Mouse (Mus musculus) neural tube, embryonic 13.5 days (tissue): ENCODE measurements around the gene Gorasp2. TPM values are rescaled to one million over a fixed set of nuclear protein-coding genes. Genes with fewer than 3 reads are reported as not detected.

Experiments
- ATAC-seq: fragments of 200-750 bp; cut with Nextera tagmentation; 2 replicates; pipeline ENCODE4 v1.8.0; 2017; ENCODE audit warnings: low read depth, mild to moderate bottlenecking, moderate TSS enrichment, moderate library complexity
- H3K27ac ChIP-seq: fragments of 300-500 bp; sonication (generic); replicated peaks from 2 replicates; pipeline ENCODE4 v1.5.1; 2015; ENCODE audit warnings: moderate library complexity, mild to moderate bottlenecking, inconsistent platforms
- H3K27me3 ChIP-seq: fragments of 300-500 bp; sonication (generic); 2 replicates; pipeline ENCODE4 v1.6.1; 2015; ENCODE audit warnings: mild to moderate bottlenecking, inconsistent platforms
- H3K36me3 ChIP-seq: fragments of 300-500 bp; sonication (generic); 2 replicates; pipeline ENCODE4 v1.6.1; 2015; ENCODE audit warnings: mild to moderate bottlenecking, inconsistent platforms
- H3K4me1 ChIP-seq: fragments of 300-500 bp; sonication (generic); replicated peaks from 2 replicates; pipeline ENCODE4 v1.6.1; 2015; ENCODE audit warnings: inconsistent platforms
- H3K4me2 ChIP-seq: fragments of 300-500 bp; sonication (generic); 2 replicates; pipeline ENCODE4 v1.6.1; 2015; ENCODE audit warnings: inconsistent platforms, mild to moderate bottlenecking, moderate library complexity
- H3K4me3 ChIP-seq: fragments of 300-500 bp; sonication (generic); 2 replicates; pipeline ENCODE4 v1.5.1; 2015; ENCODE audit warnings: mild to moderate bottlenecking, inconsistent platforms
- H3K9ac ChIP-seq: fragments of 300-500 bp; sonication (generic); 2 replicates; pipeline ENCODE4 v1.6.1; 2015; ENCODE audit warnings: moderate library complexity, mild to moderate bottlenecking, inconsistent platforms
- H3K9me3 ChIP-seq: fragments of 300-500 bp; sonication (generic); 2 replicates; pipeline ENCODE4 v1.6.1; 2016; ENCODE audit warnings: inconsistent platforms
- WGBS: fragments of 180-500 bp; shearing (Covaris S2); methylation state at CpG from one replicate; pipeline ENCODE4 v1.1.7; 2015; 5-methylcytosine and 5-hydroxymethylcytosine counted together
- polyA plus RNA-seq: library from polyadenylated mRNA; unstranded; fragments of >200 nt; fragmentation: Nextera tagmentation; extraction: Ambion mirVana; gene quantifications from 2 replicates; pipeline ENCODE4 v1.2.1, GENCODE M21; 2015

Gorasp2 gene
- polyA plus RNA-seq, 1 experiment from 2014 or later: 120 TPM

GRCm38 (mm10) chr2:70632412-70632811 is 29.0 kb upstream of the Gorasp2 start:
- Histone ChIP-seq H3K4me3 (no peak overlapping the region), H3K9me3 (peaks cover 8% of the 10 kb centered on the region; the same call in 1 of the 2 replicates), H3K36me3 (no peaks in the 10 kb centered on the region), H3K4me2 (no peak overlapping the region), H3K9ac (no peak overlapping the region), H3K27me3 (no peaks in the 10 kb centered on the region), H3K4me1 (peaks cover 19% of the 10 kb centered on the region), H3K27ac (no peak overlapping the region)
- no peak for ATAC-seq
- WGBS: 85% methylated on average over 1 of the region's 1 CpGs

DNA sequence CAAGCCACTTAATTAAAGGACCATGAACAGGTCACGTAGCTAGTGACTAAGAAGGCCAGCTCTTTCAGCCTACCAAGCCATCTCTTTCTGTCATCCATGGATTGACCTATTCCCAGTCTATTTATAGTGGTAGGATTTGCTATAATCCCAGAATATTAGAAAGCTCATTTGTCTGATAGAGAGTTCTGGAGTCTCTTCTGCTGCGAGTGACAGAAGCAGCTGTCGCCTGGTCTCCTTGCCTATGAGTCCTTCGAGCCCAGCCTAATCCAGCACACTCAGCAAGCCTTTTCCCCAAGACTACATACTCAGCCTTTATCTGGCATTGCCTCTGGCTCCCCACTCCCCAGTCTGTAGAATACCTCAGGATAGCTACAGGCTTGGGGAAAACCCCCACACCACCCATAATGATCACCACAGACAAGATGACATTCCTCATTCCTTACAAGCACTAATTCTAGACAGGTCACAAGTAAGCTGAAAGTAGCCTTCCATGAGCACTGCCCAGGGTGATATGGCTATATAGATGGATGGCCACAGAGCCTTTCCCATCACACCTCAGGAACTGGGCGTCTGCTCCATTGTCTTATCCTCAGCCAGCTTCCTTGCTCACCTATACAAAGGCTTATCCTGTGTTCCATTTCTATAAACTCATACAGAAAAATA is 27.2 kb upstream of the Gorasp2 start:
- H3K4me1 ChIP-seq: peaks cover 15% of the 10 kb centered on the region
- no peak overlapping the region for H3K4me3 ChIP-seq
- WGBS: 92% methylated on average over 5 of the region's 5 CpGs
- no peaks in the 10 kb centered on the region for H3K27me3 ChIP-seq
- H3K36me3 ChIP-seq: no peaks in the 10 kb centered on the region
- no peak for ATAC-seq
- H3K9ac ChIP-seq: no peak overlapping the region
- H3K4me2 ChIP-seq: no peak overlapping the region
- H3K9me3 ChIP-seq: peaks cover 8% of the 10 kb centered on the region; the same call in 1 of the 2 replicates
- H3K27ac ChIP-seq: no peak overlapping the region

DNA sequence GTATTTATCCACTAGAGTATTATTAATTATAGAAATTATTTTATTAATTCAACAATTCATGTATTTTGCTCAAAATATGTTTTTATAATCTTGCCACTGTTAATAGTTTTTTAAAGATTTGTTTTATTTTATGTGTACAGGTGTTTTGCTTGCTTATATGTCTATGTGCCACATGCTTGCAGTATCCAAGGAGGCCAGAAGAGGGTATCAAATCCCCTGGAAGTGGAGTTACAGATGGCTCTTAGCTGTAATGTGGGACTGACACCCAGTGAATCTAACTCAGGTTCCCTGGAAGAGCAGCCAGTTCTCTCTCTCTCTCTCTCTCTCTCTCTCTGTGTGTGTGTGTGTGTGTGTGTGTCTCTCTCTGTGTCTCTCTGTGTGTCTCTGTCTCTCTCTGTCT is 20.4 kb upstream of the Gorasp2 start:
- no peak overlapping the region for H3K9ac ChIP-seq
- no peak overlapping the region for H3K4me3 ChIP-seq
- no peak for ATAC-seq
- no peak overlapping the region for H3K4me2 ChIP-seq
- peaks cover 4% of the 10 kb centered on the region; the same call in 1 of the 2 replicates for H3K9me3 ChIP-seq
- no peaks in the 10 kb centered on the region for H3K27me3 ChIP-seq
- no peak overlapping the region for H3K27ac ChIP-seq
- peaks cover 21% of the 10 kb centered on the region for H3K4me1 ChIP-seq
- H3K36me3 ChIP-seq: no peaks in the 10 kb centered on the region

- Histone ChIP-seq H3K9ac (no peak overlapping the region), H3K36me3 (no peaks in the 10 kb centered on the region), H3K9me3 (no peaks in the 10 kb centered on the region), H3K4me3 (no peak overlapping the region), H3K27me3 (no peaks in the 10 kb centered on the region), H3K4me2 (peak overlapping the region; percentile 1; the same call in 1 of the 2 replicates), H3K4me1 (peaks cover 21% of the 10 kb centered on the region), H3K27ac (peak overlapping the region; percentile 73)
- 16% methylated on average over 16 of the region's 16 CpGs for WGBS
- ATAC-seq: peak; percentile 48; the same call in 1 of the 2 replicates
Measured at GRCm38 (mm10) chr2:70642971-70643565, 18.3 kb upstream of the Gorasp2 start.

DNA sequence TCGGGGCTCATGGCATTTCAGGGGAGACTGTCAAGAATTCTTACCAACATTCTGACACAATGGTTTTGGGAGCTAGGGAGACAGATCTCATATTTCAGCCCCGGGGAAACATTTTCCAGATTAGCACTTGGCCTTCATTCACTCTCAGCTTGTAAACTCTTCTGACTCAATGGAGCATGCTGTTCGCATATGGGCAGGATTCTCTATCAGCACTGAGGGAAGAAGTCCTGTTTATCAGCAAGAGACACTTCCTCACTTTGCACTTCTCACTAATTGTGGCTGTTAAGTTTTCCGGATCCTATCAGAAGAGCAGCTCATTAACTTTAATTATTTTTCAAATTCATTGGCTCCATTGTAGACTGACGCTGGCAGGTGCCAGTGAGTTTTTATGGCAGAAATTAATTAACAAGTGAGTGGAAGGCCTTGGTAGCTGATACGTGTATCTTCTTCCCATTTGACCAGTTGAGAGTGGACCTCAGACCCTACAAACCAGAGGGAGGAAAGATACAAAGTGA is 16.1 kb upstream of the Gorasp2 start:
- WGBS: 68% methylated on average over 6 of the region's 6 CpGs
- peak; percentile 25; the same call in 1 of the 2 replicates for ATAC-seq
- no peaks in the 10 kb centered on the region for H3K9me3 ChIP-seq
- H3K9ac ChIP-seq: no peak overlapping the region
- H3K4me3 ChIP-seq: no peak overlapping the region
- H3K27me3 ChIP-seq: no peaks in the 10 kb centered on the region
- H3K4me1 ChIP-seq: peaks cover 21% of the 10 kb centered on the region
- no peak overlapping the region for H3K4me2 ChIP-seq
- no peak overlapping the region for H3K27ac ChIP-seq
- no peaks in the 10 kb centered on the region for H3K36me3 ChIP-seq

DNA sequence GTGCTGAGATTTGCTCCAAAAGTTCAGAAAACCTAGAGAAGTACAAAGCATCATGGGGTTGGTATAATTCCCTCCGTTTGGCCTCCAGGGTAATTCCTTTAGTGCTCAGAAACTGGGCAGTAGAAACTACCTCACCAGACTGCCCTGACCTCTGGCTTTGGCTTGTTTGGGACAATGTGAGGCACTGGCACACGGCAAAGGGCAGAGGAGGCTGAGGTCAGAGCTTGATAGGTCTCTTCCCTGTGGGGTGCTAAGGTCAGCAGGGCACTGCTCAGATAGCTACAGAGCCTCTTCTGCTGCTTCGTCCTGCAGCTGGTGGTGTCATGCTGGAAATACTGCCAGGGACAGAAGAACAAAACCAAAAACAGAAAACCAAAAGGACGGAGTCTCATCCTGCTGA is 13.7 kb upstream of the Gorasp2 start:
- WGBS: 27% methylated on average over 4 of the region's 4 CpGs
- ATAC-seq: no peak
- Histone ChIP-seq H3K4me3 (no peak overlapping the region), H3K9ac (no peak overlapping the region), H3K4me1 (peaks cover 18% of the 10 kb centered on the region), H3K4me2 (no peak overlapping the region), H3K36me3 (no peaks in the 10 kb centered on the region), H3K27me3 (no peaks in the 10 kb centered on the region), H3K9me3 (no peaks in the 10 kb centered on the region), H3K27ac (no peak overlapping the region)

DNA sequence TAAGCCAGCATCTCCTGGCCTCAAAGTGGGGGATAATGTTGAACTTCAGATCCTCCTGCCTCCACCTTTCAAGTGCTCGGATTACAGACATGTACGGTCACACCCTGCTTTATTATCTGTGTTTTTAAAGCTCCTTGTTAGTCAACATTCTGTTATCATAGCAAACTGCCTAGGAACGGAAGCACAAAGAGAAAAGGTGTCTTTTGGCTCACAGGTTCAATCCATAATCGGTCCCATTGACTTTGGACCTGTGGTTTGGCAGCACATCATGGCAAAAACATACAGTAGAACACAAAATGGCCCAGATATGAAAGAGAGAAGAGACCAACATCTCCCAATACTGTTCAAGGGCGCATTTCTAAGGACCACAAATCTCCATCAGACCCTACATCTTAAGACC is 13.1 kb upstream of the Gorasp2 start:
- H3K9me3 ChIP-seq: no peaks in the 10 kb centered on the region
- ATAC-seq: no peak
- H3K4me1 ChIP-seq: peaks cover 12% of the 10 kb centered on the region
- no peak overlapping the region for H3K9ac ChIP-seq
- H3K27ac ChIP-seq: no peak overlapping the region
- no peak overlapping the region for H3K4me3 ChIP-seq
- no peaks in the 10 kb centered on the region for H3K36me3 ChIP-seq
- H3K27me3 ChIP-seq: no peaks in the 10 kb centered on the region
- no peak overlapping the region for H3K4me2 ChIP-seq
- WGBS: 86% methylated on average over 5 of the region's 5 CpGs

DNA sequence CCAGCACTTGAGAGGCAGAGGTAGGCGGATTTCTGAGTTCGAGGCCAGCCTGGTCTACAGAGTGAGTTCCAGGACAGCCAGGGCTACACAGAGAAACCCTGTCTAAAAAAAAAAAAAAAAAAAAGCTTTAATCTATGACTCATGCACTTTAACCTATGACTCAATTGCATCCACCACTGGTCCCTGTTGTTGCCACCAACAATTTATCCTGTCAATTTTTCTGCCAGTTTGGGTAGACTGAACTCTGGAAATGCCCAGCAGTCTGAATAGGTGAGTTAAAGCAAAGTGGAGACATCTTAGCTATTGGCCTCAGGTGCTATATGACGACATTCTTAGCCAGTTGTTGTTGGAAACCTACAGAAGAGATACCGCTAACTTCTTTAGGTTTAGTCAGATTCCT is 11.9 kb upstream of the Gorasp2 start:
- ATAC-seq: no peak
- 89% methylated on average over 4 of the region's 4 CpGs for WGBS
- H3K4me1 ChIP-seq: no peaks in the 10 kb centered on the region

GRCm38 (mm10) chr2:70651820-70652219 is 9.6 kb upstream of the Gorasp2 start:
- H3K36me3 ChIP-seq: no peaks in the 10 kb centered on the region
- H3K9me3 ChIP-seq: no peaks in the 10 kb centered on the region
- 72% methylated on average over 6 of the region's 6 CpGs for WGBS

More for the DNA sequence above, 11.9 kb upstream of the Gorasp2 start:
- Histone ChIP-seq H3K9ac (no peak overlapping the region), H3K4me2 (no peak overlapping the region), H3K27me3 (no peaks in the 10 kb centered on the region), H3K9me3 (no peaks in the 10 kb centered on the region), H3K36me3 (no peaks in the 10 kb centered on the region), H3K27ac (no peak overlapping the region), H3K4me3 (no peak overlapping the region)

GRCm38 (mm10) chr2:70657083-70657482 is 4.3 kb upstream of the Gorasp2 start:
- no peak overlapping the region for H3K4me3 ChIP-seq
- no peak overlapping the region for H3K4me2 ChIP-seq
- peaks cover 5% of the 10 kb centered on the region; the same call in 1 of the 2 replicates for H3K27me3 ChIP-seq
- peaks cover 6% of the 10 kb centered on the region for H3K4me1 ChIP-seq
- H3K9me3 ChIP-seq: no peaks in the 10 kb centered on the region
- no peak for ATAC-seq
- no peaks in the 10 kb centered on the region for H3K36me3 ChIP-seq
- no peak overlapping the region for H3K27ac ChIP-seq
- no peak overlapping the region for H3K9ac ChIP-seq
- WGBS: 62% methylated on average over 7 of the region's 7 CpGs

More at GRCm38 (mm10) chr2:70651820-70652219, 9.6 kb upstream of the Gorasp2 start:
- Histone ChIP-seq H3K4me3 (no peak overlapping the region), H3K9ac (no peak overlapping the region), H3K4me1 (no peaks in the 10 kb centered on the region), H3K27me3 (no peaks in the 10 kb centered on the region; the same call in 1 of the 2 replicates), H3K4me2 (no peak overlapping the region), H3K27ac (no peak overlapping the region)
- no peak for ATAC-seq

GRCm38 (mm10) chr2:70661715-70662495 is 529 bp downstream of the Gorasp2 start, which contains the start of gene Gm26558:
Gene Gm26558 (minus strand): TSS chr2:70662108.
- Histone ChIP-seq H3K36me3 (no peaks in the 10 kb centered on the region), H3K27ac (peak within 1 kb of the TSS; percentile 92), H3K4me1 (peaks cover 23% of the 10 kb centered on the region), H3K9me3 (no peaks in the 10 kb centered on the region), H3K9ac (peak within 1 kb of the TSS; percentile 96), H3K4me2 (peak within 1 kb of the TSS; percentile 85), H3K27me3 (peaks cover 5% of the 10 kb centered on the region; the same call in 1 of the 2 replicates), H3K4me3 (peak within 1 kb of the TSS; percentile 73)
- ATAC-seq: peak; percentile 91
- under 1% methylated on average over 54 of the region's 54 CpGs for WGBS

DNA sequence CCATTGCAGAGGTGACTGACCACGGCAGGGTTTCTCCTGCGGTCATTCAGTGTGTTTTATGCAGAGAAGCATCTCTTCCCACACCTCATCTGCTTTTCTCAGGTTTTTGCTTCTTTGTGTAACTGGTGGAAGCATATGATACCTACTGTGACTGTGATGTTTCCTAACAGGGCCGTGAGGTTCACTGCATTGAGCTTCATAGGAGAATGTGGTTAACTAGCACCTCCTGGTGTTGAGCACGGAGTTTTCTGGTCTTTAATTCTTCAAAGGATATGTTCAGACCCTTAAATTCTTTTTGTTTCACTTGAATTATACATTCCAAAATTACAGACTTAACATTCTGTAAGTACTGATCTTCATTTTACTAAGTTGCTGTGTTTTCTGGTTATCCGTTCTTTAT is 2.4 kb downstream of the Gorasp2 start:
- no peak for ATAC-seq
- no peaks in the 10 kb centered on the region for H3K9me3 ChIP-seq
- no peak overlapping the region for H3K4me3 ChIP-seq
- WGBS: 81% methylated on average over 5 of the region's 5 CpGs
- peaks cover 28% of the 10 kb centered on the region for H3K4me1 ChIP-seq
- peak overlapping the region; percentile 85; the same call in 1 of the 2 replicates for H3K4me2 ChIP-seq
- no peak overlapping the region for H3K9ac ChIP-seq
- H3K27me3 ChIP-seq: no peaks in the 10 kb centered on the region
- no peaks in the 10 kb centered on the region for H3K36me3 ChIP-seq
- no peak overlapping the region for H3K27ac ChIP-seq
